Mouse (Mus musculus): ENCODE data around the gene Rcn3. TPM values are rescaled to one million over a fixed set of nuclear protein-coding genes. Genes with fewer than 3 reads are reported as not detected.

The Rcn3 gene
- 10 to 100 TPM; 26.5 to 50.3 TPM for total RNA-seq (2021)
- 93.3 and 104 TPM in 2 replicates for polyA plus RNA-seq (2012; rRNA removed)
- long read RNA-seq, transcript Rcn3-201 (7 exons, 1,462 nt) = major isoform, 22 of 60 reads
- long read RNA-seq, transcript Rcn3-208 (7 exons, 1,453 nt) = minor isoform, 19 of 60 reads
- long read RNA-seq, partial matches to known transcripts = 0 of 60 reads
- long read RNA-seq, other reads (novel, unspliced or antisense) = 19 of 60 reads

GRCm38 (mm10) chr7:45092048-45092447 lies at the start of gene Rcn3:
Gene Rcn3, minus strand, starts transcription at chr7:45092221.
- peak; percentile 80 for DNase-seq

GRCm38 (mm10) chr7:45141319-45141718 lies 49.3 kb upstream of the Rcn3 start:
- no peak for DNase-seq

GRCm38 (mm10) chr7:45139904-45140723 lies 48.1 kb upstream of the Rcn3 start:
- DNase-seq = peak; percentile 78

DNA sequence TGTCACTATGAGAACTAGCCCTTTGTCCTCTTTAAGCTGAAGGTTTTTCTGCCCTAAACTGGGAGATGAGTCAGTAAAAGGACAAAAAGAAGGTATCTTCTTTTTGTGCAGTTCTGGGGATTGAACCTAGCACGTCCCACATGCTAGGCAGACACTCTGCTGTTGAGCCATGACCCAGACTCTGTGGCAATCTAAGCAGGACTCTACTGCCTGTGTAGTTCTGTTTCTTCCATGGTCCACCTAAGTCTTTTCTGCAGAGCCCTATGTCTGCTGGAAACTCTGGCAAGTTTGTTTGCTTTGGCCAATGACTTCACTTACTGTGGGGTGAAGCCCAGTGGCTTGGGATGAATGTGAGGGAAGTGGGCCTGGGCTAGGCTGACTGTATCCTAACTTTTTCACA lies 46.4 kb upstream of the Rcn3 start:
- DNase-seq = no peak

GRCm38 (mm10) chr7:45137171-45138006 lies 45.4 kb upstream of the Rcn3 start:
- no peak for DNase-seq

- peak; percentile 96 for DNase-seq
Observed at GRCm38 (mm10) chr7:45135993-45136567, 44.1 kb upstream of the Rcn3 start, which contains the start of the genes Gm45713 and Flt3l. Gene Gm45713, minus strand, starts transcription at chr7:45136231. Gene Flt3l, minus strand, starts transcription at chr7:45136432.

- DNase-seq = no peak
Observed at GRCm38 (mm10) chr7:45135370-45135769, 43.3 kb upstream of the Rcn3 start.

DNA sequence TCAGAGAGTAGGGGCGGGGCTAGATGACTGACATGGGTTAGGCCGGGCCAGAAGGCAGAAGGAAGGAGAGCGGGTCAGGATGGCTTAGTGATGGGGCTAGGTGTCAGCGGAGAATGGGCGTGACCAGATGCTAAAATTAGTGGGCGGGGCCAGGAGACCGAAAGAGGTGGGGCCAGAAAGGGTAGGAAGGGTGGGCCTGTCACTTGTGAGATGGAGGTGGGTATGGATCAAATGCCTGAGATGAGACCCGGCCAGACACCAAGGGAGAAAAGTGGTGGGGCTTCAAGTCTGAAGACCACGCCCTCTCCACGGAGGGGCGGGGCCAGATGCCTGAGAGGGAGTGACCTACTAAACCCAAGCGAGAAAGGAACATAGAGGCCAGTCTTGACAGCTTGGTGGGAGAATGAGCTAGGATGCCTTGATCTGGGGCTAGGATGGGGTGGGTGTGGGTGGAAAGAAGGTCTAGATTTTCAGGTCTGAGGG lies 42.6 kb upstream of the Rcn3 start:
- DNase-seq = no peak

GRCm38 (mm10) chr7:45133446-45134159 lies 41.6 kb upstream of the Rcn3 start:
- no peak for DNase-seq

DNA sequence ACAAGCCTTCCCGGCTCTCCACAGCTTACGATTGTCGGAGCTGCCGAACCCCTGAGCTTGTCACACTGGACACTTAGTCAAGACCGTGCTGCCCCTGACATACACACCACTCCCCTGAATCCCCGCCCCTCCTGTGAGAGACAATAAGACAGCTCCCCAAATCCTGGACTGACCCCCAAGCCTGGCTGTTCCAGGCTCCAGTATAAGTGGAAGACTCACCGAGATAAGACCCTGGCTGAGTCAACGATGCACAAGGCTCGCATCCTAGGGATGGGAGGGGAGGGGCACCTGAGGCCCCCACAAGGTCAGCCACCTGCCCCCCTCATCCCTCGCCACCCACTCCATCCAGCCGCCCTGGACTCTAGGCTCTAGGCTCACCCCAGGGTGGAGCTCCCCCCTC lies 39.8 kb upstream of the Rcn3 start:
- no peak for DNase-seq

- no peak for DNase-seq
Observed at GRCm38 (mm10) chr7:45129776-45130512, 37.9 kb upstream of the Rcn3 start.

DNA sequence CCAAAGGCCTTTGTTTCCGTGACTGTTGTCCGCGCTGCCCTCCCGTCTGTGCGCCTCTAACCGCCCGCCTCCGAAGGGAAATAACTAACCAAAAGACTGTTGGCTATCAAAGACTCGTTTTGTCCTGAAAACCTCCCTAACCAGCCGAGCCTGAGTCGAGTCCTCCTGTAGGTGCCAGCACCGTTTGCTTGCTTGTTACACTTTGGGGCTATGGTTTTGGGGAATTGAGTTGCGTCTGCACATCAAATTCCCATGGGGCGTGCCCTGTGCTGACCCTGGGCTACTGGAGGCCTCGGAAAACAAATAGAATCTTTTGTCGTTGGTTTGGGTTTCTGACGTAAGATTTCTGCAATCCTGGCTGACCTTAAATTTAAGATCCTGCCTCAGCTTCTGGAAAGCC lies 37.3 kb upstream of the Rcn3 start:
- no peak for DNase-seq

GRCm38 (mm10) chr7:45128624-45129246 lies 36.7 kb upstream of the Rcn3 start, which contains the start of gene Rpl13a:
Gene Rpl13a, minus strand, starts transcription at chr7:45128761.
- DNase-seq = peak; percentile 99

- DNase-seq = no peak
Observed at GRCm38 (mm10) chr7:45127700-45128224, 35.7 kb upstream of the Rcn3 start.

DNA sequence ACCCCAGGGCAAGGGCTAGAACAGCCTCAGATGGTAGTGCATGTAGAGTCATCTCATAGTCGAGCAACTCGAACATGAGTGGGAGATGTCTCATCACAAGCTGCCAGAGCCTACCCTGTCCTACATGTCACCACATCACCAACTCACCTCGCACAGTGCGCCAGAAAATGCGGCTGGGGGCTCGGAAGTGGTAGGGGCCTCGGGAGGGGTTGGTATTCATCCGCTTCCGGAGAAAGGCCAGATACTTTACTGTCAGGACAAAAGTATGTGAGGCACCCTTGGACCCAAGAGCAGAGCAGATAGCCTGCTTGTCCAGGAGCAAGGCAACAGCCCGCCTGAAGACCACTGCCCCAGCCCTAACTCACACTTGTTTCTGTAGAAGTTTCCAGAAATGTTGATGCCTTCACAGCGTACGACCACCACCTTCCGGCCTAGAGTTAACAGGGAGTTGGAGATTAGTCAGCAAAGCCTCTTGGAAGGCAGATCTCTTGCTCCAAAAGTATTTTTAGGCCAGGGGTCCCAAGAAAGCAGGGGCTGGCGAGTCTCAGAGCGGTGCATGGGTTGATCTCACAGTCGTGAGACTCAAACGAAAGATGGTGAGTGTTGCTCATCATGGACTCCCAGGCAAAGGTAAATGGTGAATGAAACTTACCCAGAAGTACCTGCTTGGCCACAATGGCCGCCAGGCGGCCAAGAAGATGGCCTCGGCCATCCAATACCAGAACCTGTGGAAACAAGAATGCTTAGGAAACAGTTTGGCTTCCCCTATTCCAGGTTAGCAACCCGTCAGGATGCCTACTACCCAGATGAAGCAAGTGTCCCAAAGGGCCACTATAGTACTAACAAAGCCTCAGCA lies 35.1 kb upstream of the Rcn3 start:
- peak; percentile 22 for DNase-seq

DNA sequence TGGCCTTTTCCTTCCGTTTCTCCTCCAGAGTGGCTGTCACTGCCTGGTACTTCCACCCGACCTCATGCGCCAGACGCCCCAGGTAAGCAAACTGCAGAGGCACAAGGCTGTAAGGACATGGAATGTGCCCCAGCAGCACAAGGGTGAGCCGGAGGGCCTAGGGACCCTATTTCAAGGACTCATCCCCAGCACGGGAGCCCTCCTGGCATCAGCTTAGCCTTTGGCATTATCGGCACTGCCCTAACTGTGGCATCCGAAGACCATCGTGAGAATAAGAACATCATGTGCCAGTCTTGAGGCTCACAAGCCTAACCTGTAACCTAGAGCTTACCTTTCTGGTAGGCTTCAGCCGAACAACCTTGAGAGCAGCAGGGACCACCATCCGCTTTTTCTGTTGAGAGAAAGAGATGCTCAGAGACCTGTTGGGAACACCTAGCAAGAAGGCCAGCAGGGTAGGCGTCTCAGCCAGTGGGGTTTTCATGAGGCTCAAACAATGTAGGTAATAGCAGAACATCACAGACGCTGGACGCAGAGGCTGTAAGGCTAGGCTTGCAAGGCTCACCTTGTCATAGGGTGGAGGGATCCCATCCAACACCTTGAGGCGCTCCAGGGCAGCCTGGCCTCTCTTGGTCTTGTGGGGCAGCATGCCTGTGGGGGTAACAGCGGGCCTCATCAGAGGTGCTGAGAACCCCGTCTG lies 34.3 kb upstream of the Rcn3 start:
- DNase-seq = peak; percentile 26

DNA sequence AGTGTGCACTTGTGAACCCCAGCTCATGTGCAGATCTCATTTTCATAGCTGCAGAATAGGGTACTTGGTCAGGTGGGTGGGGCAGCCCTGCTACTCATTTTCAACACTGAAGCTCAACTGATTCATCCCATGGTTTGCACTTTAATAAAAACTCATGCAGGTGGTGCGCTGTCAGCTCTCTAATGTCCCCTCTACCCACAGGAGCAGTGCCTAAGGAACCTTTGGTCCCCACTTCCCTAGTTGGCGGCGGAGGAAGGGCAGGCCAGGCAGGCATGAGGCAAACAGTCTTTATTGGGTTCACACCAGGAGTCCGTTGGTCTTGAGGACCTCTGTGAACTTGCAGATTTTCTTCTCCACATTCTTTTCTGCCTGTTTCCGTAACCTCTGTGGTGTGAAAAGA lies 33.6 kb upstream of the Rcn3 start:
- DNase-seq = peak; percentile 19

- DNase-seq = no peak
Observed at GRCm38 (mm10) chr7:45125144-45125600, 33.2 kb upstream of the Rcn3 start.
